Mouse (Mus musculus) layer of hippocampus, adult 8-10 months (tissue): ENCODE measurements around the gene Adam20. TPM values are rescaled to one million over a fixed set of nuclear protein-coding genes. Genes with fewer than 3 reads are reported as not detected.
"Not testable (repeated sequence)": the region's sequence is repeated elsewhere in the genome, so short reads cannot be mapped to it uniquely, and the experiment has no call there.

Source experiments
- DNase-seq, 2 experiments: peaks; one replicate each; pipeline ENCODE4 v3.0.0; 2022; ENCODE audit warnings: low spot score in 2 of 2
- total RNA-seq, 4 experiments: library from RNA; stranded (reverse); gene quantifications; 2 replicates each; pipeline ENCODE4 v1.2.4; 2022

Gene Adam20
- total RNA-seq = not detected

DNA sequence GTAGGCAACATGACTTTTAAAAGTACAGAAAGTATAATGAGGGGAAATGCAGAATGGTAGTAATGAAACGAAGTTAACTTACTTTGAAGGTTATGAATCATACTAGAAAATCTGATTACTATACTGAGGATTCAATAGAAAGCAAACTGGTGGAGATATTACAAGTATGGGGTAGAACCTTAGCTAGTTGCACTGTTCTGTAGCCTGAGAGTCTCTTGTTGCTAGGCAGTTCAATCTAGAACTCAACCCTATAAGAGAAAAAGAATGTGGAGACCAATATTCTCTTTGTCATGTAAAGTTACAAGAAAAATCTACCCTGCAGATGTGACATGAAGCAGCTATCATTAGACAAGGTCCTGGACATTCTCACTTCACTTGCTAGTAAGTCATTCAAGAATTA lies at the start of gene Adam20:
TSS of gene Adam20 (plus strand) at position 301 of the 400 bp plus-strand sequence.
- not testable (repeated sequence) for DNase-seq

DNA sequence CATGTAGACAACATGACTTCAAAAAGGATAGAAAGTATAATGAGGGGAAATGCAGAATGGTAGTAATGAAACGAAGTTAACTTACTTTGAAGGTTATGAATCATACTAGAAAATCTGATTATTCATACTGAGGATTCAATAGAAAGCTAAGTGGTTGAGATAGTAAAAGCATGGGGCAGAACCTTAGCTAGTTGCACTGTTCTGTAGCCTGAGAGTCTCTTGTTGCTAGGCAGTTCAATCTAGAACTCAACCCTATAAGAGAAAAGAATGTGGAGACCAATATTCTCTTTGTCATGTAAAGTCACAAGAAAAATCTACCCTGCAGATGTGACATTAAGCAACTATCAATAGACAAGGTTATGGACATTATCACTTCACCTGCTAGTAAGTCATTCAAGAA lies 41.2 kb upstream of the Adam20 start, which contains the start of gene Adam25:
TSS of gene Adam25 (plus strand) at position 301 of the 400 bp plus-strand sequence.
- DNase-seq = not testable (repeated sequence)

DNA sequence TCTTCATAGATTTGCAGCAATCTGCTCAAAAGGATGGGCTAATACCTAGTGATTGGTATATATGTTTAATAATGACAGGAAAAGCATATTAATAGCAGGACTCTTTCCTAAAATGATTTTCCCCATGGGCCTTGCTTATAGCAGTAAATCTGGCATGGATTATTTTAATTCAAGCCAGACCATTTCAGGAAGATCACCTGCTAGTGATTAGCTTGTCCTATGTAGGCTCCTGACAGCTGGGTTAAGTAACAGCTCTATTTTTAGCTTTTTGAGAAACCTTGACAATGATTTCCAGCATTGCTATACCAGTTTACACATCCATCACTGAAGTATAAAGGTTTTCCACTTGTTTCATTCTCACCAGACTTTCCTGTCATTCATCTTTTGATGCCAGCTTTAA lies 9.8 kb upstream of the Adam20 start:
- DNase-seq = no peak

DNA sequence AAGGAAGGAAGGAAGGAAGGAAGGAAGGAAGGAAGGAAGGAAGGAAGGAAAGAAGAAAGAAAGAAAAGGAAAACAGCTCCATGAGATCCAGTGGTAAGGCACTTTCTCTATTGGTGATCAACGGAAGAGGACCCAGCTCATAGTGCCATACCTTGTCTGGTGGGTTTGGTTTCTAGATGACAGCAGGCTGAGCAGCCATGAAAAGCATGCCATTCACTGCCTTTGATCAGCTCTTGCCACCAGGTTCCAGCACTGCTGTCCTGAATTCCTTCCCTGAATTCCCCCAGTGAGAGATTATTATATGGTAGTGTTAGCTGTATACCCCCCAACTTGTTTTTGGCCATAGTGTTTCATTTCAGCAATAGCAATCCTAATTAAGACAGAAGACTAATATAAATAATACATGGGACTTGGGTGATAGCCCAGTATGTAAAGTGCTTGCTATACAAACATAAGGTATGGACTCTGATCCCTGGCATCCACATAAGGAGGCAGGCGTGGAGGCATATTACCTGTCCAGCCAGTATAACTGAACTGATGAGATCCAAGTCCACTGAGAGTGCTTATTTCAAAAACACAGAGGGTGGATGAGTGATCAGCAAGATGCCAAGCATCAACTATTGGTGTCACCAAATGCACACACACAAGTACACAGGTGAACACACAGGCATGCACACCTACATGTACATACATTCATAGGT lies 10.5 kb downstream of the Adam20 start:
- no peak for DNase-seq

Other genes with a start within 250 kb of the Adam20 start
- gene Adam24, start 118.2 kb upstream of the Adam20 start, total RNA-seq = not detected
- gene Adam25, start 41.1 kb upstream of the Adam20 start, total RNA-seq = not detected
- gene Adam39, start 29.7 kb downstream of the Adam20 start, total RNA-seq = not detected